Mouse (Mus musculus) cerebellum, adult 2 months (tissue): Measurements from ENCODE around the gene Ikzf2. TPM values are rescaled to one million over a fixed set of nuclear protein-coding genes. Genes with fewer than 3 reads are reported as not detected.
A peak's percentile ranks its signal among the peaks of the same experiment; 100 is the strongest.

Source experiments
- DNase-seq, 2 experiments: peaks; one replicate each; pipeline ENCODE4 v3.0.0; 2021
- H3K27ac ChIP-seq: fragments of 200-500 bp; 2 replicates; pipeline ENCODE4 v1.5.1; 2012; ENCODE audit warnings: low read length, control low read depth, inconsistent platforms; ENCODE audit not compliant: insufficient read depth
- H3K27me3 ChIP-seq: fragments of 200-500 bp; 2 replicates; pipeline ENCODE4 v1.6.1; 2012; ENCODE audit warnings: inconsistent platforms, mild to moderate bottlenecking, low read length, moderate library complexity; ENCODE audit not compliant: control insufficient read depth, insufficient read depth
- H3K4me1 ChIP-seq: fragments of 200-500 bp; 2 replicates; pipeline ENCODE4 v1.6.1; 2011; ENCODE audit warnings: low read length; ENCODE audit not compliant: control insufficient read depth, insufficient read depth
- H3K4me3 ChIP-seq: fragments of 200-500 bp; replicated peaks from 2 replicates; pipeline ENCODE3; 2011; ENCODE audit warnings: mild to moderate bottlenecking, low read depth, low read length, control low read depth; ENCODE audit not compliant: insufficient read depth
- CTCF ChIP-seq: fragments of 200-500 bp; IDR thresholded peaks from 2 replicates; pipeline ENCODE4 v1.5.1; 2011; ENCODE audit warnings: low read depth, mild to moderate bottlenecking, control low read depth, low read length, moderate library complexity, borderline replicate concordance; ENCODE audit not compliant: insufficient read depth
- POLR2A ChIP-seq: fragments of 200-500 bp; IDR thresholded peaks from 2 replicates; pipeline ENCODE4 v1.6.1; 2011; ENCODE audit warnings: low read length, control low read depth, borderline replicate concordance; ENCODE audit not compliant: insufficient read depth
- WGBS: fragments of 180-500 bp; shearing (Covaris S2); methylation state at CpG from one replicate; pipeline ENCODE4 v1.1.7; 2018; 5-methylcytosine and 5-hydroxymethylcytosine counted together
- polyA plus RNA-seq: library from polyadenylated mRNA; depleted of rRNA; stranded (reverse); fragments of >200 nt; gene quantifications from 2 replicates; pipeline ENCODE4 v1.2.3, GENCODE M21; 2012; rRNA removed

Gene Ikzf2
- polyA plus RNA-seq = 2.1 and 2.5 TPM in 2 replicates

GRCm38 (mm10) chr1:69687076-69687991 lies at the start of gene Ikzf2:
Gene Ikzf2 (minus strand): TSS chr1:69687245.
- WGBS = under 1% methylated on average over 100 of the region's 105 CpGs
- Histone ChIP-seq H3K4me3 (peak within 1 kb of the TSS; percentile 68), H3K27ac (peak within 1 kb of the TSS; percentile 21; the same call in 1 of the 2 replicates), H3K27me3 (no peaks in the 10 kb centered on the region), H3K4me1 (no peaks in the 10 kb centered on the region)
- TF ChIP-seq POLR2A (peak; percentile 38; the same call in 1 of the 2 replicates), CTCF (no peak)
- peak; percentile 78 for DNase-seq

DNA sequence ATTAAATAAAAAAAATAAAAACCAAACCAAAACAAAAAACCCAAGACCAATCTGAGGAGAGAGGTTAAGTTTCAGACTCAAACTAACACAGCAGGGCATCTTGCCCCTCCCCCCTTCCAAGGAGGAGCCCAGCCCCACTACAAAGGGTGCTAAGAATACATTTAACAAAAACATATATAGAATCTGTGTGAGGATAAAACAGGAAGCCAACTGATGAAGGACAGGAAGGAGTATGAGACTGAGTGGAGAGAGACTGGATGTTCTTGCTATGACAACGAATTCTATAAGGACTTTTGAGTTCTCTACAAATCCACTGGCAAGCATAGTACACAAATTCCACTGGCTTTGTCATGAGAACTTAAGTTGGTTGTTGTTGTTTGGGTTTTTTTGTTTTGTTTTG lies 42.7 kb upstream of the Ikzf2 start:
- DNase-seq = no peak
- 55% methylated on average over 1 of the region's 1 CpGs for WGBS
- Histone ChIP-seq H3K4me3 (no peak overlapping the region), H3K4me1 (no peaks in the 10 kb centered on the region), H3K27me3 (no peaks in the 10 kb centered on the region), H3K27ac (no peak overlapping the region)
- no peak for TF ChIP-seq POLR2A
- TF ChIP-seq CTCF = no peak

GRCm38 (mm10) chr1:69729031-69729679 lies 42.1 kb upstream of the Ikzf2 start:
- Histone ChIP-seq H3K27me3 (no peaks in the 10 kb centered on the region), H3K4me3 (no peak overlapping the region), H3K4me1 (no peaks in the 10 kb centered on the region), H3K27ac (no peak overlapping the region)
- WGBS = 43% methylated on average over 5 of the region's 5 CpGs
- no peak for DNase-seq
- TF ChIP-seq POLR2A (no peak), CTCF (no peak)

DNA sequence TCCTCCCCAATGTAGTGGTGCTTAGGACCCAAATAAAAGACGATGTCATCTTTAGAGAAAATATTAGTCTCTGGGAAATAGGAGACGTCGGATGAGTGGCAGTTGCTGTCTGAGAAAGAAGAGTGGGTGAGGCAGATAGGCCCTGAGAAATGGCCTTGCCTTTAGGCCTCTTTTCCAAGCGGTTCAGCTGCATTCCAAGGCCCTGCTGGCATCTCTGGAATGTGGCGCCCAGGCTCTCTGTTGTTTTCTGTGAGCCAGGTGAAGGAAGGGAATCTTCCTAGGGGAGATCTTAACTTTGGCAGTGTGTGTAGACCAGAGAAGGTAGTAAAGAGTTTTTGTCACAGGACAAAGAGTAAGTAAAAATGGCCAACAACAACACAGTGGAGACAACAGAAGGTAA lies 40.9 kb upstream of the Ikzf2 start:
- Histone ChIP-seq H3K4me3 (no peak overlapping the region), H3K27ac (no peak overlapping the region), H3K4me1 (no peaks in the 10 kb centered on the region), H3K27me3 (no peaks in the 10 kb centered on the region)
- WGBS = 63% methylated on average over 5 of the region's 5 CpGs
- TF ChIP-seq POLR2A = no peak
- no peak for TF ChIP-seq CTCF
- no peak for DNase-seq

- TF ChIP-seq POLR2A (no peak), CTCF (no peak)
- no peaks in the 10 kb centered on the region for H3K4me1 ChIP-seq
- H3K27ac ChIP-seq = no peak overlapping the region
- 80% methylated on average over 3 of the region's 3 CpGs for WGBS
- H3K4me3 ChIP-seq = no peak overlapping the region
- DNase-seq = no peak
- H3K27me3 ChIP-seq = no peaks in the 10 kb centered on the region
Measured at GRCm38 (mm10) chr1:69717107-69717506, 30.1 kb upstream of the Ikzf2 start.

DNA sequence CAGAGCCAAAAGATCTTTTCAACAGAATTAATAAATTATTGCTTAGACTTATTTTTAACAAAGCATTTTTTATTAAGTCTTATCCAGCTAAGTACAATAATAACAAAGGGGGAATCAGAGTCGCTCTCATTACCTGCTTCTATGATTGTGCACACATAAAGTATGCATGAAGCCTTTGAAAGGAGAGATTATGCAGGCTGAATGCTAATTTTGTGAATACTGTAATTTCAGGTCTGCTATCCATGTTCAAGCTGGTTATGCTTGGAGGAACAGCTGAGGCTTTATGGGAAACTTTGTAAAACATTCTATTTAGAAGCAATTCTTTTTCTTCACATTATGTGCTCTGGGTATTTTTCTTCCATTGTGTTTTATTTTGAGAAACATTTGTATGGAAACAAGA lies 21.5 kb upstream of the Ikzf2 start:
- 86% methylated on average over 1 of the region's 1 CpGs for WGBS
- Histone ChIP-seq H3K27me3 (no peaks in the 10 kb centered on the region), H3K4me1 (no peaks in the 10 kb centered on the region), H3K27ac (no peak overlapping the region), H3K4me3 (no peak overlapping the region)
- no peak for DNase-seq
- TF ChIP-seq POLR2A (no peak), CTCF (no peak)

- Histone ChIP-seq H3K27me3 (no peaks in the 10 kb centered on the region), H3K4me3 (no peak overlapping the region), H3K27ac (no peak overlapping the region), H3K4me1 (no peaks in the 10 kb centered on the region)
- DNase-seq = no peak
- 93% methylated on average over 3 of the region's 3 CpGs for WGBS
- TF ChIP-seq CTCF (no peak), POLR2A (no peak)
Measured at GRCm38 (mm10) chr1:69703506-69704156, 16.6 kb upstream of the Ikzf2 start.

DNA sequence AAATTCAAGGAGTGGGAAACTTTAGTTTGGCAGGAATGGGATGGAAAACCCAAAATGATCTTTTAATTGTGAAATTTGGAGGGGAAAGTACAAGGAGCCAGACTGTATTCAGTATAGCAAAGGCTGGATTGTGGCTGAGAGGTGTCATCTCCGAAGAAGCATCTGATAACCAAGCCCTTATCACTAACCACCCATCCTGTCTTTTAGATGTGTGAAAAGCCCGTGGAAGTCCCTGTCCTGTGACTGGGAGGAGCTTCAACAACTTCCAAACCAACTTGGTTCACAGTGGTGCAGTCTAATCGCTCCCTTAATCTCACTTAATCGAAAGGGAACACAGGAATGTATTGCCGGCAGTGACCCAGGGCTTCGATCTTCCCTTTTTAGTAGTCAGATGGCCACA lies 4.9 kb upstream of the Ikzf2 start:
- DNase-seq = no peak
- no peak overlapping the region for H3K4me3 ChIP-seq
- H3K4me1 ChIP-seq = no peaks in the 10 kb centered on the region
- TF ChIP-seq CTCF (no peak), POLR2A (no peak)
- no peaks in the 10 kb centered on the region for H3K27me3 ChIP-seq
- no peak overlapping the region for H3K27ac ChIP-seq
- 78% methylated on average over 6 of the region's 6 CpGs for WGBS
